Mouse (Mus musculus) hindbrain, embryonic 12.5 days (tissue): ENCODE data around the gene Chchd6. TPM values are rescaled to one million over a fixed set of nuclear protein-coding genes. Genes with fewer than 3 reads are reported as not detected.

ENCODE experiments used
- ATAC-seq: fragments of 200-750 bp; cut with Nextera tagmentation; 2 replicates; pipeline ENCODE4 v1.8.0; 2017; ENCODE audit warnings: moderate TSS enrichment; ENCODE audit not compliant: low FRiP score
- H3K27ac ChIP-seq: fragments of 300-500 bp; sonication (generic); 2 replicates; pipeline ENCODE4 v1.5.1; 2016; ENCODE audit warnings: mild to moderate bottlenecking
- H3K27me3 ChIP-seq: fragments of 300-500 bp; sonication (generic); 2 replicates; pipeline ENCODE4 v1.6.1; 2016; ENCODE audit warnings: mild to moderate bottlenecking
- H3K36me3 ChIP-seq: fragments of 300-500 bp; sonication (generic); 2 replicates; pipeline ENCODE4 v1.6.1; 2016; ENCODE audit warnings: mild to moderate bottlenecking
- H3K4me1 ChIP-seq: fragments of 300-500 bp; sonication (generic); 2 replicates; pipeline ENCODE4 v1.6.1; 2016
- H3K4me2 ChIP-seq: fragments of 300-500 bp; sonication (generic); replicated peaks from 2 replicates; pipeline ENCODE4 v1.6.1; 2016; ENCODE audit warnings: mild to moderate bottlenecking
- H3K4me3 ChIP-seq: fragments of 300-500 bp; sonication (generic); 2 replicates; pipeline ENCODE4 v1.5.1; 2016; ENCODE audit warnings: mild to moderate bottlenecking
- H3K9ac ChIP-seq: fragments of 300-500 bp; sonication (generic); 2 replicates; pipeline ENCODE4 v1.6.1; 2016; ENCODE audit warnings: mild to moderate bottlenecking, moderate library complexity
- H3K9me3 ChIP-seq: fragments of 300-500 bp; sonication (generic); replicated peaks from 2 replicates; pipeline ENCODE4 v1.6.1; 2016; ENCODE audit warnings: mild to moderate bottlenecking
- WGBS: fragments of 180-500 bp; shearing (Covaris S2); methylation state at CpG from one replicate; pipeline ENCODE4 v1.1.7; 2016; 5-methylcytosine and 5-hydroxymethylcytosine counted together
- polyA plus RNA-seq: library from polyadenylated mRNA; unstranded; fragments of >200 nt; fragmentation: Nextera tagmentation; extraction: Ambion mirVana; gene quantifications from 2 replicates; pipeline ENCODE4 v1.2.1, GENCODE M21; 2016

Gene Chchd6
- polyA plus RNA-seq, 1 experiment from 2014 or later = 82.4 TPM

- Histone ChIP-seq H3K27ac (no peak overlapping the region), H3K36me3 (peaks cover 7% of the 10 kb centered on the region; the same call in 1 of the 2 replicates), H3K9me3 (no peaks in the 10 kb centered on the region), H3K4me1 (0 out of 2 replicates have a peak, but pooled peaks cover 3% of the 10 kb centered on the region), H3K9ac (no peak overlapping the region), H3K4me2 (no peak overlapping the region), H3K27me3 (no peaks in the 10 kb centered on the region), H3K4me3 (no peak overlapping the region)
- ATAC-seq = no peak
- WGBS = 76% methylated on average over 2 of the region's 2 CpGs
Measured at GRCm38 (mm10) chr6:89574641-89575040, 20.8 kb downstream of the Chchd6 start.

- Histone ChIP-seq H3K9ac (no peak overlapping the region), H3K4me1 (0 out of 2 replicates have a peak, but pooled peaks cover 3% of the 10 kb centered on the region), H3K9me3 (no peaks in the 10 kb centered on the region), H3K27me3 (no peaks in the 10 kb centered on the region), H3K36me3 (peaks cover 7% of the 10 kb centered on the region; the same call in 1 of the 2 replicates), H3K4me3 (no peak overlapping the region), H3K4me2 (no peak overlapping the region), H3K27ac (no peak overlapping the region)
- ATAC-seq = no peak
- 87% methylated on average over 2 of the region's 2 CpGs for WGBS
Measured at GRCm38 (mm10) chr6:89573768-89574167, 21.7 kb downstream of the Chchd6 start.

GRCm38 (mm10) chr6:89572921-89573636 lies 22.4 kb downstream of the Chchd6 start:
- Histone ChIP-seq H3K27ac (no peak overlapping the region), H3K9me3 (no peaks in the 10 kb centered on the region), H3K4me3 (no peak overlapping the region), H3K9ac (no peak overlapping the region), H3K4me2 (no peak overlapping the region), H3K27me3 (no peaks in the 10 kb centered on the region), H3K36me3 (peaks cover 7% of the 10 kb centered on the region; the same call in 1 of the 2 replicates), H3K4me1 (0 out of 2 replicates have a peak, but pooled peaks cover 3% of the 10 kb centered on the region)
- ATAC-seq = no peak

- ATAC-seq = no peak
- peaks cover 13% of the 10 kb centered on the region; the same call in 1 of the 2 replicates for H3K36me3 ChIP-seq
- H3K27me3 ChIP-seq = no peaks in the 10 kb centered on the region
- no peaks in the 10 kb centered on the region for H3K9me3 ChIP-seq
- no peak overlapping the region for H3K4me2 ChIP-seq
- H3K27ac ChIP-seq = no peak overlapping the region
- 78% methylated on average over 4 of the region's 4 CpGs for WGBS
- no peak overlapping the region for H3K4me3 ChIP-seq
- H3K4me1 ChIP-seq = peaks cover 8% of the 10 kb centered on the region
- no peak overlapping the region for H3K9ac ChIP-seq
Measured at GRCm38 (mm10) chr6:89569370-89569769, 26.1 kb downstream of the Chchd6 start.

- Histone ChIP-seq H3K4me2 (no peak overlapping the region), H3K4me1 (peaks cover 8% of the 10 kb centered on the region), H3K9me3 (no peaks in the 10 kb centered on the region), H3K9ac (no peak overlapping the region), H3K36me3 (0 out of 2 replicates have a peak, but pooled peaks cover 5% of the 10 kb centered on the region), H3K27ac (no peak overlapping the region), H3K4me3 (no peak overlapping the region), H3K27me3 (no peaks in the 10 kb centered on the region)
- ATAC-seq = no peak
- WGBS = 68% methylated on average over 4 of the region's 4 CpGs
Measured at GRCm38 (mm10) chr6:89566740-89567139, 28.7 kb downstream of the Chchd6 start.

GRCm38 (mm10) chr6:89563381-89563780 lies 32.1 kb downstream of the Chchd6 start:
- Histone ChIP-seq H3K4me2 (no peak overlapping the region), H3K27me3 (no peaks in the 10 kb centered on the region), H3K27ac (no peak overlapping the region), H3K9me3 (no peaks in the 10 kb centered on the region), H3K9ac (no peak overlapping the region), H3K4me1 (peaks cover 8% of the 10 kb centered on the region), H3K4me3 (no peak overlapping the region), H3K36me3 (0 out of 2 replicates have a peak, but pooled peaks cover 5% of the 10 kb centered on the region)
- ATAC-seq = no peak
- 81% methylated on average over 4 of the region's 4 CpGs for WGBS

GRCm38 (mm10) chr6:89560826-89561225 lies 34.6 kb downstream of the Chchd6 start:
- no peak overlapping the region for H3K9ac ChIP-seq
- H3K4me1 ChIP-seq = no peaks in the 10 kb centered on the region
- no peak for ATAC-seq
- H3K4me2 ChIP-seq = no peak overlapping the region
- WGBS = 72% methylated on average over 2 of the region's 2 CpGs
- no peaks in the 10 kb centered on the region for H3K27me3 ChIP-seq
- H3K9me3 ChIP-seq = no peaks in the 10 kb centered on the region
- H3K36me3 ChIP-seq = no peaks in the 10 kb centered on the region
- no peak overlapping the region for H3K4me3 ChIP-seq
- no peak overlapping the region for H3K27ac ChIP-seq

GRCm38 (mm10) chr6:89557654-89558053 lies 37.8 kb downstream of the Chchd6 start:
- no peak for ATAC-seq
- WGBS = 72% methylated on average over 4 of the region's 4 CpGs
- Histone ChIP-seq H3K4me3 (no peak overlapping the region), H3K27ac (no peak overlapping the region), H3K4me2 (no peak overlapping the region), H3K27me3 (no peaks in the 10 kb centered on the region), H3K4me1 (peaks cover 5% of the 10 kb centered on the region), H3K9ac (no peak overlapping the region), H3K36me3 (no peaks in the 10 kb centered on the region), H3K9me3 (no peaks in the 10 kb centered on the region)

GRCm38 (mm10) chr6:89556566-89556965 lies 38.9 kb downstream of the Chchd6 start:
- WGBS = 65% methylated on average over 7 of the region's 7 CpGs
- Histone ChIP-seq H3K36me3 (no peaks in the 10 kb centered on the region), H3K9ac (no peak overlapping the region), H3K27me3 (no peaks in the 10 kb centered on the region), H3K9me3 (no peaks in the 10 kb centered on the region), H3K4me3 (no peak overlapping the region), H3K4me1 (peaks cover 5% of the 10 kb centered on the region), H3K4me2 (no peak overlapping the region), H3K27ac (no peak overlapping the region)
- ATAC-seq = no peak

- Histone ChIP-seq H3K27ac (no peak overlapping the region), H3K4me1 (peaks cover 5% of the 10 kb centered on the region), H3K27me3 (no peaks in the 10 kb centered on the region), H3K4me2 (no peak overlapping the region), H3K4me3 (no peak overlapping the region), H3K9ac (no peak overlapping the region), H3K36me3 (no peaks in the 10 kb centered on the region), H3K9me3 (no peaks in the 10 kb centered on the region)
- WGBS = 92% methylated on average over 1 of the region's 1 CpGs
- ATAC-seq = no peak
Measured at GRCm38 (mm10) chr6:89555971-89556370, 39.5 kb downstream of the Chchd6 start.

- H3K27me3 ChIP-seq = no peaks in the 10 kb centered on the region
- no peaks in the 10 kb centered on the region for H3K9me3 ChIP-seq
- no peaks in the 10 kb centered on the region for H3K36me3 ChIP-seq
- H3K9ac ChIP-seq = 0 out of 2 replicates have a peak overlapping the region, but pooled peaks have one; percentile 1
- ATAC-seq = no peak
- peaks cover 5% of the 10 kb centered on the region for H3K4me1 ChIP-seq
- no peak overlapping the region for H3K4me2 ChIP-seq
- no peak overlapping the region for H3K4me3 ChIP-seq
- no peak overlapping the region for H3K27ac ChIP-seq
- 78% methylated on average over 5 of the region's 5 CpGs for WGBS
Measured at GRCm38 (mm10) chr6:89554029-89554428, 41.4 kb downstream of the Chchd6 start.

- Histone ChIP-seq H3K4me3 (no peak overlapping the region), H3K9me3 (no peaks in the 10 kb centered on the region), H3K27ac (no peak overlapping the region), H3K36me3 (no peaks in the 10 kb centered on the region), H3K27me3 (no peaks in the 10 kb centered on the region), H3K4me2 (no peak overlapping the region), H3K9ac (no peak overlapping the region), H3K4me1 (peaks cover 5% of the 10 kb centered on the region)
- ATAC-seq = peak; percentile 73
- 9% methylated on average over 4 of the region's 4 CpGs for WGBS
Measured at GRCm38 (mm10) chr6:89553012-89553704, 42.3 kb downstream of the Chchd6 start.
